Mouse (Mus musculus) layer of hippocampus, adult 9-11 months (tissue): ENCODE data around the gene Cobl.
A peak's percentile ranks its signal among the peaks of the same experiment; 100 is the strongest.

Experiments used
- DNase-seq: peaks from one replicate; pipeline ENCODE4 v3.0.0; 2022

Cobl gene

DNA sequence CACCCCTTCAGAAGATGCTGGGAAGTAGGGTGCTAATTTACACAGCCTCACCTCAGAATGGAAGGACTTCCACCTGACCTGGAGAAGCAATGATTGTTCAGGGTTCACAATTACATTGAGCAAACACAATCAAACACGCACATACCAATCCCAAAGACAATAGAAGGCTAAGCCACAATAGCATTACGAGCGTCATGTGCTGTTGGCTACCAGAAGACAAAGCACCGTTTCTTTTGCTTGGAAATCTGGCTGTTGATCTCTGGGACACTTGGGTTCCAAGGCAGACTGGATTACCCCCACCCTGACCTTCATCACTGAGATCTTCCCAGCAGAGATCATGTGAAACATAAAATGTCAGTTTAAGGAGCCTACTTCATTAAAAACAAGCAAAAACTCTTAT lies 21.1 kb downstream of the Cobl start:
- DNase-seq = no peak

- DNase-seq = no peak
Measured at GRCm38 (mm10) chr11:12443185-12443584, 21.6 kb downstream of the Cobl start.

DNA sequence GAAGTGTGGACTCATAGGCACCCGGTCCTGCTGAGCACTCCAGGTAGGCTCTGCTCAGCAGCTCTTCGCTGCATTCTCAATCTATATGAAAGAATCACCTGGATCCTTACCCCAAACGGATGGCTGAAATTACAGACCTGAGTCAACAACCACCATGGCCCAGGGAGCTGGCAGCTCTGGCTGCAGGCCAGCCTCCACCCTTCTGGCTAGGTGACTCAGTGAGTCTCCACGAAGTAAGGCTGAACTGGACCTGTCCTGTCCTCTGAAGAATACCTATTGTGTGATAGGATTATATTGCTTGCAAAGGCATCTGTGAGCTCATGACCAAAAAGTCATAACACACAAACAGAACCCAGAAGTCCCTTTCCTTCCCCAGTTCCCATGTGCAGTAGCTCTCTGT lies 22.5 kb downstream of the Cobl start:
- no peak for DNase-seq

DNA sequence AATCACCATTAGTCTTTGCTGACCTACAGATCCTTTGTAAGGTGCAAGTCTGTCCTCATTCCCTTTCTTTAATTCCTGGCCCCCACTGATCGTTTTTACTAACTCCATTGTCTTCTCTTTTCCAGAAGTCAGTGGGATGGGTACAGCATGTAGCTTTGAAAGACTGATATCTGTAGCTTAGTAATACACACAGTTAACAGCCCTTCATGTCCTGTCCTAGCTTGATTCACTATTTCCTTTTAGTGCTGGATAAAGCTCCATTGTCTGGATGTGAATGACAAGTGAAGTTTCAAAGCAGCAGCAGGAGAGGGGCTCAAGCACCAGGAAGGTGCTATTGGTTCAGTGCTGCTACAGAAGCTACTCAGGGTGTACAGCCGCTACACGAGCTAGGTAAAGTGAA lies 28.9 kb downstream of the Cobl start:
- no peak for DNase-seq

GRCm38 (mm10) chr11:12435018-12435417 lies 29.7 kb downstream of the Cobl start:
- no peak for DNase-seq

DNA sequence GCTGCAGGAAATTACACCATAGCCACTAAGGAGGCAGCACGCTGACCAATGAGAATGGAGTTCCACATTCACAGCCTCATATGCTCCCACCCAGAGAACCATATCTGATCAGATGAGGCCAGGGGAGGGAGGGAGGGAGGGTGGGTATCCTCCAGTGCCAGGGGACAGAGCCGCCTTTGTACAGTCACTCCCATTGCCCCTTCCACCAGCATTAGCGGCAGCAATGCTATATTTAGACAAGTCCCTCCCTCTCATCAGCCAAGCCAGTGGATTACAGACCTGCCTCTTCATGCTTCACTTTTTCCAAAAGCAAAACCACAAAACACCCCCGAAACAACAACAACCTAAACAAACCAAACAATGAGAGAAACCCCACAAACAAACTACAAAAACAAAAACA lies 30.2 kb downstream of the Cobl start:
- DNase-seq = peak; percentile 43

GRCm38 (mm10) chr11:12431911-12432310 lies 32.8 kb downstream of the Cobl start:
- no peak for DNase-seq

DNA sequence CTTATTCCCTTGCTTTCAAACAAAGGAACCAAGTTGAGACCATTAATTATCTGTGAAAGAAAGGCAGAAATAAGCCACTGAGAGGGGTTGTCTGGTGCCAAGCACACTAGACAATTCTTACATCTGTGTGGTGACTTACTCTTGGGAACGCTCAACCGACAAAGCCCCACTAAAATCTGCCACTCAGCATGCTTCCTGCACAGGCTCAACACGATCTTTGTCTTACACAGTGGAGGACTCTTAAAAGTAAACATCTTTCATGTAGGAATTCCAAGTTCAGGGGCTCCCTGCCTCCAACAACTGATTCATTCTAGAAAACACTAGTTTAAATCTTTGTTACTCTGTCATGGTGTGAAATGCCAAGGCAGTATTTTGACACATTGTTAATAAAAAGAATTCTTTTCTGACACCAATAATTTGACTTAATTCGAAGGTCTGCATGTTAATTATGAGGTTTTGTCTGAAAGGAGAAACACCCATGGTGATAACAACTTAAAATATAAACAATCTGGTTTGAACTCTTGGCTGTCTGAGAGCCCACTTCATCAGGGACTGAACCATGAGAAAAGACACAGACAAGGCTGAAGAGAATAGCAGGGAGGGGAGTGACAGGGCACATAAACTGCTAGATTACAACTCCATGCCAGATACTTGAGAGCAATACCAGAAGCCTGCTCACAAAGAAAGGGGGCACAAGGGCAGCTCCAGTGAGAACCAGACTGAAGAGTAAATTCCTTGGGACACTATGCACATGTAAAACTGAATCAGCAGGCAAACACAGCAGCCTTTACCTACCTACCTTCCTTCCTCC lies 34.3 kb downstream of the Cobl start:
- no peak for DNase-seq

- no peak for DNase-seq
Measured at GRCm38 (mm10) chr11:12426746-12427145, 38.0 kb downstream of the Cobl start.

DNA sequence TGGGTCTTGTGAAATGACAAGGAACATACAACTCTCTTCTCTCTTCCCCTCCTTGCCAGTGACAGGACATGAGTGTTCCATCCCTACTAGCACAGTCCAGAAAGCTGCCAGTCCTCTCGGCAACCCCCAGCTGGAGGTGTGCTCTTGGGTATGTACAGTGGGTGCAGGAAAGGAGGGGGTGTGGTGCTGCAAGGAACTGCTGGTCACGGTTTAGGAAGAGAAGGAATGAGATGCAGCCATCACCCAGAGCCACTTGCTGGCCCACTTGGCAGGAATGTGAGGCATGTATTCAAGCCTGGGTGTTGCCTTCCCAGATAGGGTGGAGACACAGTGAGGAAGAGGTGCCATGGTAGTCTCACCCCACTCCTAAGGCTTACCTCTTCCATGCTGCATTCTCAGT lies 40.6 kb downstream of the Cobl start:
- no peak for DNase-seq

- no peak for DNase-seq
Measured at GRCm38 (mm10) chr11:12421183-12421582, 43.6 kb downstream of the Cobl start.

GRCm38 (mm10) chr11:12420146-12420545 lies 44.6 kb downstream of the Cobl start:
- DNase-seq = no peak

- DNase-seq = no peak
Measured at GRCm38 (mm10) chr11:12416899-12417298, 47.9 kb downstream of the Cobl start.

DNA sequence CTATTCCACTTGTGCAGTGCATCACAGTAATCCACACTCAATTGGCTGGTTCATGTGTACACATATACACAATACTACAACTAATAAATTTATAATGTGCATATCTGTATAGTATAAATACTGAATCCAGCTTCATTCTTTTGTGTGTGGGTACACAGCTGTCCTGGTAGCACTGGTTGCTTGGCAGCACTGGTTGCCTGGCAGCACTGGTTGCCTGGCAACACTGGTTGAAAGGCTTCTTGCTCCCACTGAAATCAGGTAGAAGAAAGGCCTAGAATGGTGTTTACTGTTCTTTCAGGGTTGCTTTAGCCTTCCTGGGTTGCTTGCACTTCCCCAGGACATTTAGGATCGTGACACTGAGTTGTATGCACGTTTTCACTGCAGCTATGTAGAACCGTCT lies 49.4 kb downstream of the Cobl start:
- DNase-seq = no peak

- DNase-seq = no peak
Measured at GRCm38 (mm10) chr11:12411950-12412349, 52.8 kb downstream of the Cobl start.

GRCm38 (mm10) chr11:12411075-12411807 lies 53.5 kb downstream of the Cobl start:
- no peak for DNase-seq

DNA sequence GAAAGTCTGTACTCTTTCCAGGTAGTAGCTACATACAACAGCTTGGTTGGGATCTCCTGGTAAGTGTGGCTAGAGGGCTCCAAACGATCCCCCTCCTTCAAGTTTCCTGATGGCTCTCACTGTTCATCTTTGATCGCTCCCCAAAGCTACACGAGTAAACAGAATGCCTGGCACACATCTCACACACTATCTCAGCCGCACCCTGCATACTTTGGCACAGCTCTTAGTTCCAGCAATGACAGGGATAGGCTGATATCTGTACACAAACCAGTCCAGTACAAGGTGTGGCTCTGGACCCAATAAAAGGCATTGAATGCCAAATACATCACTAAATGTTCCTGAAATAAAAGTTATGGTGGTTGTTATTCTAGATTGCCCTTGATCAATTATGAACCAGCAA lies 55.3 kb downstream of the Cobl start:
- DNase-seq = no peak

DNA sequence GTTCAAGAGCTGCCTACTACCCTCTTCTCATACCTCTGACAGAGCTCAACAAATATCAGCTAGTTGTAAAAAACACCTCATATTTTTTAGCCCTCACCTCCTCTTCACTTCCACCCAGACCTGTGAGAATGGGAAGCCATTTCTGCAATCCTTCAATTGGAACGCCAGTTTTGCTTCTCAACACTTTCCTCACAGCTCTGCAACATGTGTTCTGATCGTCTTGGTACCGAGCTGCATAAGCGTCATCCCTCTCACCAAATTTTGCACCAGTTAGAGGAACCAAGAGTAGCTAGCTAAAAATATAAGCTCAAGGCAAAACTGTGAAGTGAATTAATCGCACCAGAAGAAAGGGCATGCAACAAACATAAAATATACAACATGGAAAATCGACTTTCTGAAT lies 56.9 kb downstream of the Cobl start:
- DNase-seq = no peak

GRCm38 (mm10) chr11:12399903-12400302 lies 64.9 kb downstream of the Cobl start:
- no peak for DNase-seq

DNA sequence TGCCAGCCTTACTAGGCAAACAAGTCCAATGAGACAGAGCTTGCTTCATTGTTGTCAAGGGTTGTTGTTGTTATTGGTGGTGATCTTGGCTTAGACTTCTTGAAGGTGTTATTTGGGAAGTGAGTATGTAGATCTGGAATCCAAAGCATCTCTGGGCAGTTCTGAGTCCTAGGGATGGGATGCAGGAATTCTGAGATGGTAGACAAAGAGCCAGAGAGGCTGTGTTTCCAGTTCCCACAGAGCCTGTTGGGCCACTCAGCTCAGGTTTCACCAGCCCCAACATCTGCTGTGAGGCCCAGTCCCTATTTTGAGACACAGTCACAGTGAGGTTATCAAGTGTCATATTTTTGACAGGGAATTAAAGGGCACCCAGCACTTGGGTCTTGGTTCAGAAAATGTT lies 68.6 kb downstream of the Cobl start:
- no peak for DNase-seq

DNA sequence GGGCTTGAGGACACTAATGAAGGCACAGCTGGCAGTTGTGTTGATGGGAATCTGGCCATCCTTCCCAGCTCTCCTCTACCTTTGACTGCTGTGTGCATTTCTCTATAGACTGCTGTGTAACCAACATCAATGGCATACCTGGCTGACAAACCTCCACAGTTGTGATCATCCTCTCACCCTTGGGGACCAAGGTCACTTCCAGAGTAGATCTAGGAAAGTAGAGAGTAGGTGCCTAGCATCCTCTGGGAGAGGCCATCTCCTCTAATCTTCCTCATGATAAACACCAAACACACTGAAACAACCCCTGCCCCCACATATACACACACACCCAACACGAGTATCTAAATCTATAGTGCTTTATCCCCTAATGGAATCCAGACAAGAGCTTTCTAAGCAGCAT lies 70.1 kb downstream of the Cobl start:
- no peak for DNase-seq

GRCm38 (mm10) chr11:12394151-12394550 lies 70.6 kb downstream of the Cobl start:
- DNase-seq = peak; percentile 83

- peak; percentile 57 for DNase-seq
Measured at GRCm38 (mm10) chr11:12384826-12385225, 79.9 kb downstream of the Cobl start.

DNA sequence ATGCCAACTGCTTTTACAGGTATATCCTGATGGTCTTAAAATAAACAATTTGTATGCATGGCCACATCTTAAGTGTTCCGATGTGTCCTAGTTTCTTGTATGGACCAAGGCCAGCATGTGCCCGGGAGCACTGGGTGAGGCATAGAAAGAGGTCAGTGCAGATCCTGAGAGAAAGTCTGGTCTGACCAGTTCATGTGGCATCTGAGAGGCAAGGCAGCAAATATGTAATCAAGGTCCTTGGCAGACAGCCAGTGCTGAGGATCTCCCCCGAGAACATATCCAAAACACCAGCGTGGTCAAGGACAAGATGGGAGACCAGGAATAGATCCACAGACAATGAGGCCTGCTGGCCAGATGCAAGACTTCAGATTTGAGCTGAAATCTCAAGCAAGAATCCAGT lies 81.8 kb downstream of the Cobl start:
- DNase-seq = no peak

DNA sequence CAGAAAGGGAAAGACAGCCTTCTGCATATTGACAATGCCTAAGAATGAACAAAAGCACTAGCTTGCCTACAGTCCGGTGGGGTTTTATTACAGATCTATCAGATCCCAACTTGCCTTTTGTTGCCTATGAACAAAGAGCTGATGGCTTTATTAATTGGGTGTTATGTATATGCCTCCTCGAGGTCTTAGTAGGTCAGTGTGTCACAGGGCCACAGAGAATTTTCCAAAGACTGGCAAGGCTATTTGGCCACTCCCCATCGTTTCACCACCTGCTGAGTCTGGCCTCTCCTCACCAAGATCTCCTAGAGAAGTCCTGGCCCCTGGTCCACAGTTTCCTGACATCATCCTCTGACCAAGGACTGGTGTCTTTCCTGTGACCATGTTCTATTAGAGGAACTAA lies 83.7 kb downstream of the Cobl start:
- DNase-seq = no peak
